Mouse (Mus musculus) MEL (cell line): ENCODE data around the gene Csf2rb2.

Experiments used
- CTCF ChIP-seq, 3 experiments: IDR thresholded peaks in 2 of 3; conservative IDR thresholded peaks in 1 of 3; 2 replicates each; pipeline ENCODE4 v1.5.1; 2011 to 2012; ENCODE audit warnings: low read length in 3 of 3, low read depth in 2 of 3, mild to moderate bottlenecking in 2 of 3, improper control_type of control experiment in 1 of 3, inconsistent platforms in 1 of 3, mixed read lengths in 1 of 3, moderate library complexity in 1 of 3; ENCODE audit not compliant: control insufficient read depth in 1 of 3, insufficient read depth in 1 of 3, poor library complexity in 1 of 3, severe bottlenecking in 1 of 3
- GABPA ChIP-seq: IDR thresholded peaks from 2 replicates; pipeline ENCODE4 v1.6.1; 2012; ENCODE audit warnings: low read depth, mild to moderate bottlenecking, inconsistent platforms, low read length, improper control_type of control experiment, moderate library complexity
- GATA1 ChIP-seq: IDR thresholded peaks from 2 replicates; pipeline ENCODE4 v1.6.1; 2011; ENCODE audit warnings: low read depth, low read length, improper control_type of control experiment
- HCFC1 ChIP-seq: IDR thresholded peaks from 2 replicates; pipeline ENCODE4 v1.6.1; 2012; ENCODE audit warnings: low read depth, mild to moderate bottlenecking, inconsistent platforms, low read length, improper control_type of control experiment, moderate library complexity
- MYC ChIP-seq: IDR thresholded peaks from 2 replicates; pipeline ENCODE4 v1.6.1; 2011; ENCODE audit warnings: low read depth, mild to moderate bottlenecking, low read length, improper control_type of control experiment, moderate library complexity
- POLR2A ChIP-seq, 2 experiments: IDR thresholded peaks; 2 replicates each; pipeline ENCODE4 v1.6.1; 2011 to 2012; ENCODE audit warnings: low read length in 2 of 2, mild to moderate bottlenecking in 2 of 2, control low read depth in 1 of 2, improper control_type of control experiment in 1 of 2, low read depth in 1 of 2, moderate library complexity in 1 of 2; ENCODE audit not compliant: control insufficient read depth in 1 of 2, insufficient read depth in 1 of 2, poor library complexity in 1 of 2
- POLR2AphosphoS5 ChIP-seq: IDR thresholded peaks from 2 replicates; pipeline ENCODE4 v1.6.1; 2012; ENCODE audit warnings: low read depth, borderline replicate concordance, mild to moderate bottlenecking, inconsistent platforms, low read length, moderate library complexity, mixed read lengths
- SMC3 ChIP-seq: IDR thresholded peaks from 2 replicates; pipeline ENCODE4 v1.6.1; 2011; ENCODE audit warnings: low read depth, low read length, improper control_type of control experiment
- TAL1 ChIP-seq: IDR thresholded peaks from 2 replicates; pipeline ENCODE4 v1.6.1; 2012; ENCODE audit warnings: mild to moderate bottlenecking, inconsistent platforms, low read length, moderate library complexity, mixed read lengths
- TCF12 ChIP-seq: IDR thresholded peaks from 2 replicates; pipeline ENCODE4 v1.6.1; 2014; ENCODE audit warnings: low read depth, mild to moderate bottlenecking, inconsistent platforms, low read length, improper control_type of control experiment, moderate library complexity

- TF ChIP-seq POLR2A (IDR thresholded peaks at IDR 0.05; ENCODE audit: control insufficient read depth in 1 of 2, insufficient read depth in 1 of 2, low read depth in 1 of 2, low read length in 2 of 2, poor library complexity in 1 of 2) (no peak), CTCF (IDR thresholded peaks at IDR 0.05 in 2 of 3, conservative IDR thresholded peaks at IDR 0.05 in 1 of 3; ENCODE audit: control insufficient read depth in 1 of 3, insufficient read depth in 1 of 3, low read depth in 2 of 3, low read length in 3 of 3, poor library complexity in 1 of 3, severe bottlenecking in 1 of 3) (no peak), TAL1 (no peak), SMC3 (no peak), GATA1 (no peak), POLR2AphosphoS5 (no peak), GABPA (no peak), HCFC1 (no peak), TCF12 (no peak), MYC (no peak)
Measured at GRCm38 (mm10) chr15:78332981-78333380, 27.5 kb upstream of the Csf2rb2 start.
